Mouse (Mus musculus) ovary, adult 18-20 months (tissue): Measurements from ENCODE around the gene Ank2.

Experiments
- DNase-seq: peaks from one replicate; pipeline ENCODE4 v3.0.0; 2022; ENCODE audit warnings: low spot score, mixed read lengths

The Ank2 gene

GRCm38 (mm10) chr3:126976793-126977192, 522.4 kb downstream of the Ank2 start:
- no peak for DNase-seq

- no peak for DNase-seq
These were observed 523.7 kb downstream of the Ank2 start for GRCm38 (mm10) chr3:126975409-126975808.

DNA sequence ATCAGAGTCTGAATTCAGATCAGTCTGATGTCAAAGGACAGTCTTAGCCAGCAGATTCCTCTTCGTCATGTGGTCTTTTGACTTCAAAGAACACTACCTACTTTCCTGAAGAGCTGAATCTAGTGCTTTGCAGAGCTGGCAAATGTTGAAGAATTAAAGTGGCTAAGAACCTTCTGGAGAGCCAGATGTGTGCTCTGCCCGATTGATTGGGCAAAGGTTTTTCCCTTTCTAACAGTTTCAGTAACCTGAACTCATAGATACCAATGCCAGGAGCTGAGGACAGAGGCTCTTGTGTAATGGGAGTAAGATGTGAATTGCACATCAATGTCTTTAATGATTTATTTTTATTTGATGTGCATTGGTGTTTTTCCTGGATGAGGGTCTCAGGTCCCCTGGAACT, 525.6 kb downstream of the Ank2 start:
- DNase-seq: no peak

DNA sequence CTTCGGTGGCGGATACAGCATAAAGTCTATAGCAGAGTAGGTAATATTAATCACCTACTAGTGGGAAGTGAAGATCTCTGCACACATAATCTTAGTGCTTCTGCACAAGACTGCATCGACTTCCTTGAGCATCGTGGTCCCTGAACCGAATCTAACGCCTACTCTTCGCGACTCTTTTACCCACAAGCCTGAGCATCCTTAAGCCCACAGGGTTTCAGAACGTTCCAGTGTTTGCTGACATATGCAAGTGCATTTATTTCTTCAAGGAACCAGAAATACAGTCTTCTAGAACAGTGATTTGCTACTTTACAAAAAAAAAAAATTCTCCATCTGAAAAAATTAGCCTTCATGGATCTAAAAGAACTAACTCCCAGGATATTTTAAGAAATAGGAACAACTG, 527.6 kb downstream of the Ank2 start:
- DNase-seq: no peak

GRCm38 (mm10) chr3:126968721-126969120, 530.4 kb downstream of the Ank2 start:
- DNase-seq: no peak

- DNase-seq: no peak
These were observed 533.4 kb downstream of the Ank2 start for GRCm38 (mm10) chr3:126965767-126966166.

- DNase-seq: no peak
These were observed 536.8 kb downstream of the Ank2 start for GRCm38 (mm10) chr3:126962326-126962725.

GRCm38 (mm10) chr3:126952698-126953097, 546.5 kb downstream of the Ank2 start:
- no peak for DNase-seq

GRCm38 (mm10) chr3:126946591-126946990, 552.6 kb downstream of the Ank2 start:
- DNase-seq: no peak

- DNase-seq: no peak
These were observed 554.3 kb downstream of the Ank2 start for GRCm38 (mm10) chr3:126944838-126945237.

DNA sequence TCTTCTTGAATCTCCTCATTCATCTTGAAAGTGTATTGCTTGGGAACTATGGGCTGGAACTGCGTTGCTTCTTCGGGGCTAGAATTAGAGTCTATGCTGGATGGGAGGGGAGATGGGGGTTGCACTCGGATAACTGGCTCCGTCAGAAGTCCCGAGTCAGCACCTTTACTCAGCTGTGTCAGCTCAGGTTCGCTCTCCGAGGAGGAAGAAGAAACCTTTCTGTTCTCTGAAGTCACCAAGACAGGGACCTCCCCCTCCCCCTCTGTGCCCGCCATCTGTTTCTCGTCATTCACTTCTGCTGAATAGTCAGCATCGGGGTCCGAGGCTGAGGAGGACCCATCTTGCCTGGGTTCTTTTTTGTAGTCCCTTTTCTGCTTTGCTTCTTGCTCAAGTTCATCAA, 555.1 kb downstream of the Ank2 start:
- DNase-seq: no peak

- DNase-seq: no peak
These were observed 558.7 kb downstream of the Ank2 start for GRCm38 (mm10) chr3:126940452-126940851.

DNA sequence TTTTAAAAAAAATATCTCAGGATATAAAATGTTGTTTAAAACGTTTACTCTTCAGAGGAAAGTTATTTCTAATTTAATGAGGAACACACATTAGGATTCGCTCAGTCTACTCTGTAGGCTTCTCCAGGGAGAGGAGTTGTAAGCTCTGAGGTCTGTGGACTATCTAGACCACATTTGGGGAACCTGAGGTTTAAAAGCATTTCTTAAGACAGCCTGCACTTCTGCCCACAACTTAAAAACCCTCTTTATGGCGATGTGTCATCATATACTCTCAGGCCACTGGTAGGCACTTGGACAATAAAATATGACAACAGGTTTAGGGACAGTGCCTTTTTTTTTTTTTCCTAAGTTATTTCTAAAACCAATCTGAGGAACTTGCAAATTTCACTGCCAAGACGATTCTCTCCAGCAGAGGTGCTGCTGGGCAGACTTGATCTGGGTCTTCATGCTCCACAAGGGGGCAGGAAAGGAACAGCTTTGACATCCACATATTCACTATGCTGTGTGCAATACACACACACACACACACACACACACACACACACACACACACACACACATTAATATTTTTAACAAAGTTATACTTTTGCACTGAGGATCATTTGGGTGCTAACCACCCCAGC, 567.2 kb downstream of the Ank2 start:
- no peak for DNase-seq

DNA sequence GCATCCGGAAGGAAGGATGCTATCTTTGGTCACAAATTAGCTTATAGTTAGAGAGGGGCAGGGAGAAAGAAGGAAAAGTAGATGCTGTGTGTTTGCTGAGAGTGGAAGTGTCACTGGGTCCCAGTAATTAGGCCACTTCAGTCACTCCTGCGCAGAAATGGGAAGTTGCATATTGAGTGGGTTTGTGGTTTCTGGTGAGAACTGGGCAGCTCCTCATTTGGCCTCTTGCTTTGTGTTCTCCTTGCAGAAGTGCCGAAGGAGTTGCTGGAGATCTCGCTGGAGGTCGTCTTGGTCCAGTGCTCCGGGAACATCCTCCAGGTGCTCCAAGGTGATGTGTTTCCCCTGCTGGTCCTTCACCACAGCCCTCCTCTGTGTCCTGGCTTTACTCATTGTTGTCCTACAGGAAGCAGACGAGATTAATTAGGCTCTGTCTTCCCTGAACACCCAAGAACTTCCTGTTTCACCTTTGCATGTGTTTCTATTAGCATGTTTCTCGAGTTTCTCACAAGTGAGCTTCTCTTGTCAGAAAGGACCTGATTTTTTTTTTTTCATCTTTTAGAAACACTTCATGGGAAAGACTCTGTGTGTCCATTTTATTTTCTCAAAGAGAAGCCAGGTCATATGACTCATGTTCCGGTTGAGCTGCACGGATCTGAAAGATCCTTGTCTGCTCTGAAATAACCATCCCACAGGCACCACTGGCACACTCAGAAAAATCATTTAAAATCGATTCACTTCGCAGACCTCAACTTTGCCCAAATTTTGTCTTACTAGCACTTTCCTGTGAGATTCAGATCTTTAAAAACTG, 575.4 kb downstream of the Ank2 start:
- DNase-seq: no peak

DNA sequence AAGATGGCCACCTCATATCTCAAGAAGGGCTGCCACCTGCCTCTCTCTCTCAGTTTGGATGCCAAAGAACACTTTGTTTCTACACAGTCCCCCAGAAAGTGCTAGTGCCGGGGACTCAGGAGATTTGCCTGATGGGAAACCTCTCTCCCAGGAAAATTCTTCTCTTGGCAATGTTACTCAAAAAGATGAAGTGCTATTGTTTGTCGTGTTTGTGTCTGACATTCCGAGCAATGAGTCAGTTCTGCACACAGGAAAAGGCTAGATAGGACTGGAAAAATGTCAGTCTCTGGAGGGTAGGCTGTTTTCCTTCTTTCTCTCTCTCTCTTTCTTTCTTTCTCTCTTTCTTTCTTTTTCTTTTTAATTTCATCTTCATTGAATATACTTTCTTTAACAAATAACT, 577.2 kb downstream of the Ank2 start:
- DNase-seq: no peak

GRCm38 (mm10) chr3:126920296-126920695, 578.9 kb downstream of the Ank2 start:
- DNase-seq: no peak

DNA sequence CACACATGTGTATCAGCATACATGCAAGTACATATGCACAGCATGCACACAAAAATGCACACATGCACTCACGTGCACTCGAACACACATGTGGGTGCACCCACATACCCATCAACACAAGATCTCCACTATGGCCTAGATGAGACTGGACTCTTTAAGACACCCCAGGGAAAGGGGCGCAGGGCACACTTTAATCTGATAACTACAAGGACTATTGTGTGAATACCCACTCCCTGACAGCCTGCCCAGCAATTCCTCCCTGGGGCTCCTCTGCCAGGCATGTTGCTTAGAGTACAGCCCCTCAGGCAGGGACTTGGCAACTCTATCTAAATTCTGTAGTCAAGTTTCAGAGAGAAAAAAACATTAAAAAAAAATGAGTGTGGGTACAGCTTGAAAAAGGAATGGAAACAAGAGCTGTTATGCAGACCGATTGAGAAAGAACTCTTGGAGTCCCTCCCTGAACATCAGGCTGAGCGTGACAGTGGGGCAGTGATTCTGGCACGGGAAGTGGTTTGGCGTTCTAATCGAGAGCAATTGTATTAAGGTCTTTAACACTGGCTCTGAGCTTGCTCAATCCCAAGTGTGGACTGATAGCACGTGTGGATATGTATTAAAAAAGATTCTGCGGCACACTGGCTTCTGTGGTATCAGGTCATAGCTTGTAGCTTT, 580.2 kb downstream of the Ank2 start:
- DNase-seq: no peak

- no peak for DNase-seq
These were observed 582.8 kb downstream of the Ank2 start for GRCm38 (mm10) chr3:126916381-126916780.

- DNase-seq: no peak
These were observed 595.6 kb downstream of the Ank2 start for GRCm38 (mm10) chr3:126903543-126903942.

- no peak for DNase-seq
These were observed 612.5 kb downstream of the Ank2 start for GRCm38 (mm10) chr3:126886644-126887043.

- no peak for DNase-seq
These were observed 613.1 kb downstream of the Ank2 start for GRCm38 (mm10) chr3:126886090-126886489.

GRCm38 (mm10) chr3:126878233-126878632, 620.9 kb downstream of the Ank2 start:
- no peak for DNase-seq
